Mouse (Mus musculus) layer of hippocampus, adult 11-12 months (tissue): ENCODE measurements around the gene Gm14440.
"Not testable (repeated sequence)": the region's sequence is repeated elsewhere in the genome, so short reads cannot be mapped to it uniquely, and the experiment has no call there.

ENCODE experiments used
- DNase-seq: peaks from one replicate; pipeline ENCODE4 v3.0.0; 2022; ENCODE audit warnings: low spot score

Gene Gm14440

GRCm38 (mm10) chr2:175274825-175275224, at the start of gene Gm14440:
Gene Gm14440, plus strand, starts transcription at chr2:175275125.
- not testable (repeated sequence) for DNase-seq
